Mouse (Mus musculus) erythroblast, embryonic 14.5 days (primary cell): Measurements from ENCODE around the gene Zkscan6.

Source experiments
- GATA1 ChIP-seq: IDR thresholded peaks from 2 replicates; pipeline ENCODE4 v1.6.1; 2012; ENCODE audit warnings: low read length, inconsistent platforms, mixed read lengths
- TAL1 ChIP-seq: IDR thresholded peaks from 3 replicates; pipeline ENCODE4 v1.6.1; 2012; ENCODE audit warnings: low read length, inconsistent platforms, mixed read lengths

DNA sequence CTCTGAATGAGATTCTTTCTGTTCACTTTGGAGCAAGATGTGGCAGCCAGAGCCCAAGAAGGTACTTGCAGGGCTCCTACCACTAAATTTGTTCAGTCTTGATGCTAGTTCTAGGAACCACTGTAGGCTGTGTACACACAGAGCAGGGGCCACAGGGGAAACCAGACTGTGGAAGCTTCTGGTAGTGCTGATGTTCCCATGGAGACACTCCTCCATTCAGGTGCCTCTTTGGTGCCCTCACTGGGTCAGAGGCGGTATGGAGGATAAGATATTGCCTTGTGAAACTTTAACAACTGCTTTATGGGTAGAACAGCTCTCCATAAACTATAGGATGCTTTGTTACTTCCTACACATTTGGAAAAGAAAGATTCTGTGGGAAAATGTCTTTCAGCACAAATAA, 45.1 kb downstream of the Zkscan6 start:
- TF ChIP-seq GATA1 (no peak), TAL1 (no peak)
